Mouse (Mus musculus): ENCODE data around the gene Ttyh1.

DNA sequence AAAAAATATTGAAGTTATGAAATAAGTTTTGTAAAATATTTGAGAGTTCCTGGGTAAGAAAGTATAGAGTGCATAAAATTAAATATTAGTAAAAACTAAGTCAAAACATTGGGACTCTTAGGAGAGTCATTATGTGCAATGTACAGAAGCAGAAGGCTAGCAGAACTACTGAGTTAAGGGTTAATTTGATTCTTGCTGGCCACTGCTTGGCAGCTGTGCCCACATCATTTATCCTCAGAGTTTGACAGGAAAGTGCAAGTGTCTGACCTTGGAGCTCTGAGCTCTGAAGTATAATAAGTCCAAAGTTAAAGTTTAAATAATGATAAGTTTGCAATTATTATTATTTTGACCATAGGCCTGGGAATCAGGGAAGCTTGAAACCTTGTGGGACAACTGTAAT lies 37.5 kb upstream of the Ttyh1 start:
- no peak for TF ChIP-seq CTCF (IDR thresholded peaks at IDR 0.05; ENCODE audit: control insufficient read depth, insufficient read depth, low read length)
- TF ChIP-seq POLR2A (IDR thresholded peaks at IDR 0.05; ENCODE audit: borderline replicate concordance, control insufficient read depth, low read depth, low read length), result no peak

Data from bone marrow, adult 2 months (tissue).